Mouse (Mus musculus): ENCODE results near the gene Agbl4.

Agbl4 gene

DNA sequence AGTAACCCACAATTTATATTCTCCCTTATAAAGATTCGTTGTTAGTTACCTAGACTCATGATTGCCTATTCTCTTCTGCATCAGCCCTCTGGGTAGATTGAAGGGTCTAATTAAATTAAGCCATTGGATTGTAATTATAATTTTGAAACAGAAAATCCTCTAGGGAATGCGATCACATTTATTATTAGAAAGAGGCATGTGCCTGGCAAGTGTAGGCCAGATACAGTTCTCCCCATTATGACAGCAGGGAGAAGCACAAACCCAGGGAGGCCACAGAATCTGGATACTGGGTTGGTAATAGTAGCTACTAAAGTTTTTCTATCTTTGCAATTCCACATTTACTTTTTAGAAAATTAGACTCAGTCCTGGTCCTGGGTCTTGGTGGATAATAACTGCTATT, 887.2 kb downstream of the Agbl4 start:
- no peak for DNase-seq

- DNase-seq: no peak
These were observed 897.2 kb downstream of the Agbl4 start for GRCm38 (mm10) chr4:111294528-111295241.

DNA sequence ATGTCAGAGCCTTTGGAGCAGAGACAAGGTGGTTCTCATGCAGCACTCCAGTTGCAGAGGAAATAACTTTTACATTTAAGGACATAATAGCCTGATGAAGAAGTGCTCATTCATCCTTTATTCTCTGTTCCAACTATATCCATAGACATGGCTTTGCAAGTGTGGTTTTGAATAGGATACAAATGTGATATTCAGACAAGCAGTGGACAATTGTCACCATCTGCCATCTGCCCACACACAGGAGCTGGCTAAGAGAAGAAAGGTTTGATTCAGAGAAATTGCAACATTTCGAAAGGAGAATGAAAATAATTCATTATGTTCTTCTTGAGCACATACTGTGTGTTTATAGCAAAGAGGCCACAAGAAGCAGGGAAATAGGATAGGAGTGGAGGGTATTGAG, 909.1 kb downstream of the Agbl4 start:
- DNase-seq: no peak

DNA sequence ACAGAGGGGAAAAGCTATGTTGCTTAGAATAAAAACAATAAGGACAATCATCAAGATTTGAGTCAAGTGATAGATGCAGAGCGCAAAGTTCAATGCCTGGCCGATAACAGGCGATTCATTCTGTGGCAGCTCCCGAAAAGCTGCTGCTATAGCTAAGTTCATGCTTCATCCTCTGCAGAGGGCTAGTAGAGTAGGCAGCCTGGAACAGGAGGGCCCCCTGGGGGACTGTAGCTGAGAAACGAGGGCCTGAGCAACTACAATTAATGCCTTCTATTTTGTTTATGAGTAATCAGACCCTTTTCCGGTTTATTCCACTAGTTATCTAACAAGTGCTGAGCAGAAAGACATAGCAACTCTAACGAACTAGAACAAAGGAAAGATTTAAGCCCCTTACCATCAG, 909.7 kb downstream of the Agbl4 start:
- DNase-seq: no peak

DNA sequence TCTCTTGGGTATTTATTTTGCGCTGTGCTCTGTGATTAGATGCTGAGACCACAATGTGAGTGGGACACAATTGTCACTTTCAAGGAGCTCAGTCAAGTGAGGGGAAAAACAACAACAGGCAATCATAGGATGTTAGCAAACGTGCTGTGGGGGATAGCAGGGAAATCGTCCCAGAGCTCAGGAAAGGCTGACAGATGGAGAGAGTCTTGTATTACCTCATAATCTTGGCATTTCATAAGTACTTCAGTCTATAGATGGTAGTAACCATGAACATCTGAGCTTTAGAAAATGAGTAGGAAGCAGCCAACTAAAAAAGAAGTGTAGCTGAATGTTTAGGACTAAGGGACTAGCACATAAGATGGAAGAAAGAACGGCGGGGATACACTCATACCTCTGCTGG, 910.2 kb downstream of the Agbl4 start:
- DNase-seq: no peak

DNA sequence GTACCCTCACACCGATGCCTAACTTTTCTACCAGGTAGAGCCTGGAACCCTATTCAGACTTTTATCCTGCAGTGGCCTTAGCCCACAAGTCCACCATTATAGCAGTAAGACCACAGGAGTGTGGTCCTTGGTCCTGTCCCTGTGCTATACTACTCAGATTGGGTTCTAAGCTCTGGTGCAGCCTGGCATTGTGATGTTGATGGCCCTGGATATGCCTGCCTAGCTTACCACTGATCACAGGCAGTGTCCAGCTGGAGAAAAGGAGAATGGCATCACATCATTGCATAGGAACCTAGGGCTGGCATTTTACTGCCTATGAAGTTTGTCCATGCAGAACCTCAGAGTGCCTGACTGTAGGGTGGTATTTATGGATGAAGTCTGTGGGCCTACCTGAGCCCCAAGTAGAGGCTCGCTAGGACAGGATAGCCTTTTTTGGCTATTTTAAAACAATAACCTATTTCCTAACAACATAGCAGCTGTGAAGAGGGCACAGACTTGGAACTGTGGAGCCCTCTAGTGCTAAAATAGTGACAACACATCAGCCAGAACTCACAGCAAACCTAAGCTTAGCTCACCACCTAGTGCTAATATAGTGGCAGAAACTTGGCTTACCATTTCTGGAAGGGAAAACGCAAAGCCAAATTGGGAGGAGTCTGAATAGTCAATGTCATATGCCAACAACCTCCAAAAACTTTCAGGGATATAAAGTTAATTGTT, 911.3 kb downstream of the Agbl4 start:
- DNase-seq: no peak

- DNase-seq: no peak
These were observed 929.6 kb downstream of the Agbl4 start for GRCm38 (mm10) chr4:111327094-111327493.

GRCm38 (mm10) chr4:111327760-111328373, 930.4 kb downstream of the Agbl4 start:
- no peak for DNase-seq

- DNase-seq: no peak
These were observed 932.0 kb downstream of the Agbl4 start for GRCm38 (mm10) chr4:111329501-111329900.

DNA sequence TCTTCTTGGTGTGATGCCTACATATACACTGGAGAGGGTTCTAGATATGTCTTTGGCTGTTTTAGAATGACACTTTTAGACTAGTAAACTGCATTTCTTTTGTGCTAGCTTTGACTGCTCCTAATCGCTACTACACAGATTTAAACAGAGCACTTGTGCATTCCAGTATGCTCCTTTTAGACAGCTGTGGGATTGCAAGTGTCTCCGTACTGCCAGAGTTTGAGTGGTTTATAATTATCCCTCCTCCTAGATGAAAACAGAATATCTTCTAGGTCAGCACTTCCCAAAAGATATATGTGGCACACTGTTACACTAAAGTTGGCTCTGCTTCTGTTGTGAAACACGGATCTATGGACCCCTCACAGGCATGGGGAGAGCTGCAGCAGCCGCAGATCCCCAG, 935.4 kb downstream of the Agbl4 start:
- no peak for DNase-seq

GRCm38 (mm10) chr4:111349965-111350364, 952.5 kb downstream of the Agbl4 start:
- DNase-seq: no peak

- no peak for DNase-seq
These were observed 953.4 kb downstream of the Agbl4 start for GRCm38 (mm10) chr4:111350615-111351525.

- no peak for DNase-seq
These were observed 959.2 kb downstream of the Agbl4 start for GRCm38 (mm10) chr4:111356584-111357115.

DNA sequence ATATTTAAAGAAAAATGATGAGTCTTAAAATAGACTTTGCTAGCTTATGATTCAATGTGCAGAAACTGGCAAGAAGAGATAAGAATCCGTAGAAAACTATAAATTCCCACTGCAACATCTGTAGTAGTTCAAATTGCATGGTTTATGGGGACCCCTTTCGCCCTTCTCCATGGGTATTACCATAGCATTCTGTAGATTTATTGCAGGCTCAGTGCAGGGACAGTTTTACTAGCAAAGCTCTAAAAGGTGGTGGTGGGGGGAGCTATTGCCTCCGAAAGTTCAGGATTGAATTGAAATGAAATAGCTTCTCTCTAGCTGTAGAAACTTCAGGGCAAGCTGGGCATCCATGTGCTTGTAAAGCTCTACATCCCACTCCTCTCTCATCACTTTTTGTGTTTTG, 959.7 kb downstream of the Agbl4 start:
- DNase-seq: no peak

DNA sequence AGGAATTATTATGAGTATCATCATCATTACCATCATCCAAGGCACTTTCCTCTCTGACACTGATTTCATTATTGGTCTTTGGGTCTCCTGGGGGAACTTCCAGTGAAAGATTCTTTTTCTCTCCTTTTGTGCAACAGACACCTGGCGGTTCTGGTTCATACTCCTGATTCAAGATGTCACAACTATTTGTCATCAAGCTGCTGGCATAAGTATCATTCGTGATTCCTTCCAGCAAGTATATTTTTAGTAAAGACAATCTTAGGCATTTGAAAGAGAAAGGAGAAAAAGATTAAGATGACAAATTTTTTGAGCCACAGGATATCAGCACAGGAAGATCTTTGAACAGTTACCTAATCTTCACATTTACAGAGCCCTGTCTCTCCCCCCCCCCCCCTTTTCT, 966.7 kb downstream of the Agbl4 start:
- no peak for DNase-seq

- no peak for DNase-seq
These were observed 970.3 kb downstream of the Agbl4 start for GRCm38 (mm10) chr4:111367771-111368170.

GRCm38 (mm10) chr4:111377159-111377558, 979.7 kb downstream of the Agbl4 start:
- no peak for DNase-seq

DNA sequence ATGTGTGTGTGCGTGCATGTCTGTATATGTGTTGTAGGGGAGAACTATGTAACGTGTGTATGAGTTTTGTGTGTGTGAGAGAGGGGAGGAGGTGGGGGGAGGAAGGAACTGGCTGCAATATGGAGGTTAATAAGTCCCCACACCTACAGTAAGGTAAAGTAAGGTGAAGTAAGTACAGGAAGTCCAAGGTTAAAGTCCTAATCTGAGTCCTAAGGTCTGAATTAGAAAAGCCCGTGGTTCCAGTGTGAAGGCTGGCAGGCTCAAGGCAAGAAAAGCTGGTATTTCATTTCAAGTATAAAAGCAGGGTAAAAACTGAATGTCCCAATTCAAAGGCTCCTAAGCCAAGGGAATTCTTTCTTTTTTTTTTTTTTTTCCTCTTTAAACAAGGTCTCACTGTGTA, 980.6 kb downstream of the Agbl4 start:
- DNase-seq: no peak

DNA sequence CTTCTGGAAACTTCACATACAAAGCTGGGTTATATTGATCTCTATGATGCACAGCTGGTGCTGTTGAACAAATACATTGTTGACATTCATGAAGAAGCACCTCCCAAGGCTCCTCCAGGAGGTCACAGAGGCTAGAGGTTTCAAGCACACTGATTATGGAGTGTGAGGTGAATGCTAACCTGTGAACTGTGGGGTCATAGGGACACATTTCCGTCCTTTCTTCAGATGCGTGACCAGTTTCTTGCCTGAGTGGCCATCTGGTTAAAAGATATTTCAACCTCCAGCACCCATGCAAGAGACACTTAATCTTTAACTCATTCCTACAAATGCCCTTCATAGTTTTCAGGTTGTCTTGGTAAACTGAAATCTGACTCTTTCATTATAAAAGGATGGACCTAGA, 985.6 kb downstream of the Agbl4 start:
- no peak for DNase-seq

- DNase-seq: no peak
These were observed 993.3 kb downstream of the Agbl4 start for GRCm38 (mm10) chr4:111390736-111391135.

DNA sequence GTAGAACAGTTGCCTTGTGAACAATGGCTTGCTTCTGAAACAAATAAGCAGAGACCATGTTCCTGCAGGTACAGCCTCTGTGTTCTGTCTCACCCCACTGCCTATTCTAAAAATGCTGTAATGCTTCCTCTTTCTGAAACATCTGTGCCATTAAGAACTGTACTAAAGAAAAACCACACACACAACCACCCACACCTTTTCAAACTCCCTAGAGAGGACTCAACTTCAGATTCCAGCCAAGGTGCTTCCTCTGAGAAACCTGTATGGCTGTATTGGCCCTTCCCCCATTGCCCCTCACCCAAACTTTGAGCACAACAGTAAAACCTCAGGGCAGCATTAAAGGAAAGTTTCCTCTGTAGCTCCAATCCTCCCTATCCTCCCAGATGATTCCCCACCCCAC, 1002.3 kb downstream of the Agbl4 start:
- no peak for DNase-seq

DNA sequence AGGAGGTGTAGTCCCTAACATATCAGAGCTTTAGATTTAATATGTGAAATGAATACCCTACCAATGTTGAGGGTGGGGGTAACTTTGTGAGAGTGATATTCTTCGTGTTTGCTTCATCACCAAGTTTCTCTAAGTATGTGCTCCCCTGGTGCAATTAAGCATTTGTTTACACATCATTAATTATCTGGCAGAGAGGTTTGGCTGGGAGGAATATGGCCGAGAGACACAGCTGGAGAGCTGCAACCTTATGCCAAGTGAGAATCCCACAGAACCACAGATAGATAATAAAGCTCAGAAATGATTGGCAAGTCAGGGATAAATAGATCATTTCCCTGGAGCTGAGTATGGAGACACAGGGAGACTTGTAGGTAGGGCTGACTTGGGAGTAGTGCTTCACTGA, 1003.2 kb downstream of the Agbl4 start:
- DNase-seq: no peak

DNA sequence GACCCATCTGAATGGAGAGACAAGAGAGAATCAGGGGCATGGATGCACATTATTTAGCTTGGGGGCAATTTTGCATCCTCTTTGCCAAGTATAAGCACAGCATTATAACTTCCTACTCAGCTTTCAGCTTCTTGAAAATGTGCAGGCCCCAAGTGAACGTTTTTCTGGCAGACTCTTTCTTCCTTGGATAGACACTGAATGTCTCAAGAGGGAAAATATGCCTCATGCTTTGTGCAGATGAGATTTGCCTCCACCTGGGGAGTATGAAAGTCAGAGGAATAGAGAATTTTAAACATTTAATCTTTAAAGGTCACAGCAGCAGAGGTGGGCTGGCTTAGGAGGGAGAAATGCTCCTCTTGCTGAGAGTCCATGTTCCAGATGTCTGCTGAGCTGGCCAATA, 1005.8 kb downstream of the Agbl4 start:
- no peak for DNase-seq
